Mouse (Mus musculus): ENCODE data around the gene Col24a1. TPM values are rescaled to one million over a fixed set of nuclear protein-coding genes. Genes with fewer than 3 reads are reported as not detected.
A peak's percentile ranks its signal among the peaks of the same experiment; 100 is the strongest.

Gene Col24a1
- polyA plus RNA-seq (2016; fragmentation: Nextera tagmentation; extraction: Ambion mirVana) = 0.39 and 0.77 TPM in 2 replicates

- Histone ChIP-seq H3K27ac (peak within 1 kb of the TSS; percentile 71), H3K27me3 (ENCODE audit: insufficient read depth, poor library complexity, severe bottlenecking) (peaks cover 9% of the 10 kb centered on the region), H3K9me3 (no peaks in the 10 kb centered on the region), H3K4me3 (peak within 1 kb of the TSS; percentile 57), H3K4me1 (replicated peaks) (peaks cover 16% of the 10 kb centered on the region), H3K36me3 (no peaks in the 10 kb centered on the region)
- WGBS = 1% methylated on average over 22 of the region's 22 CpGs
- DNase-seq (ENCODE audit: low spot score) = peak; percentile 65
Observed at GRCm38 (mm10) chr3:145292337-145293134, at the start of gene Col24a1. TSS of gene Col24a1 (plus strand) at chr3:145292472.

GRCm38 (mm10) chr3:145248040-145248439 is 44.2 kb upstream of the Col24a1 start:
- no peaks in the 10 kb centered on the region for H3K27me3 ChIP-seq (ENCODE audit: insufficient read depth, poor library complexity, severe bottlenecking)
- no peaks in the 10 kb centered on the region for H3K36me3 ChIP-seq
- 89% methylated on average over 2 of the region's 2 CpGs for WGBS
- H3K27ac ChIP-seq = no peak overlapping the region
- DNase-seq (ENCODE audit: low spot score) = no peak
- H3K4me1 ChIP-seq (replicated peaks) = no peaks in the 10 kb centered on the region
- no peak overlapping the region for H3K4me3 ChIP-seq
- no peaks in the 10 kb centered on the region for H3K9me3 ChIP-seq

GRCm38 (mm10) chr3:145253066-145253465 is 39.2 kb upstream of the Col24a1 start:
- Histone ChIP-seq H3K27ac (no peak overlapping the region), H3K36me3 (no peaks in the 10 kb centered on the region), H3K4me3 (no peak overlapping the region), H3K9me3 (no peaks in the 10 kb centered on the region), H3K4me1 (replicated peaks) (no peaks in the 10 kb centered on the region), H3K27me3 (ENCODE audit: insufficient read depth, poor library complexity, severe bottlenecking) (no peaks in the 10 kb centered on the region)
- 92% methylated on average over 5 of the region's 5 CpGs for WGBS
- no peak for DNase-seq (ENCODE audit: low spot score)

- H3K4me1 ChIP-seq (replicated peaks) = no peaks in the 10 kb centered on the region
- H3K4me3 ChIP-seq = no peak overlapping the region
- WGBS = 83% methylated on average over 3 of the region's 3 CpGs
- no peaks in the 10 kb centered on the region for H3K9me3 ChIP-seq
- H3K36me3 ChIP-seq = no peaks in the 10 kb centered on the region
- no peak for DNase-seq (ENCODE audit: low spot score)
- no peaks in the 10 kb centered on the region for H3K27me3 ChIP-seq (ENCODE audit: insufficient read depth, poor library complexity, severe bottlenecking)
- H3K27ac ChIP-seq = no peak overlapping the region
Observed at GRCm38 (mm10) chr3:145254764-145255396, 37.4 kb upstream of the Col24a1 start.

- no peak overlapping the region for H3K4me3 ChIP-seq
- DNase-seq (ENCODE audit: low spot score) = no peak
- no peaks in the 10 kb centered on the region for H3K9me3 ChIP-seq
- 89% methylated on average over 7 of the region's 7 CpGs for WGBS
- no peaks in the 10 kb centered on the region for H3K27me3 ChIP-seq (ENCODE audit: insufficient read depth, poor library complexity, severe bottlenecking)
- no peaks in the 10 kb centered on the region for H3K4me1 ChIP-seq (replicated peaks)
- no peak overlapping the region for H3K27ac ChIP-seq
- H3K36me3 ChIP-seq = no peaks in the 10 kb centered on the region
Observed at GRCm38 (mm10) chr3:145256647-145257046, 35.6 kb upstream of the Col24a1 start.

- Histone ChIP-seq H3K27me3 (ENCODE audit: insufficient read depth, poor library complexity, severe bottlenecking) (no peaks in the 10 kb centered on the region), H3K4me1 (replicated peaks) (no peaks in the 10 kb centered on the region), H3K27ac (no peak overlapping the region), H3K36me3 (no peaks in the 10 kb centered on the region), H3K4me3 (no peak overlapping the region), H3K9me3 (no peaks in the 10 kb centered on the region)
- WGBS = 90% methylated on average over 6 of the region's 6 CpGs
- DNase-seq (ENCODE audit: low spot score) = no peak
Observed at GRCm38 (mm10) chr3:145259678-145260077, 32.6 kb upstream of the Col24a1 start.

- DNase-seq (ENCODE audit: low spot score) = no peak
- Histone ChIP-seq H3K27ac (no peak overlapping the region), H3K36me3 (no peaks in the 10 kb centered on the region), H3K4me3 (no peak overlapping the region), H3K9me3 (no peaks in the 10 kb centered on the region), H3K27me3 (ENCODE audit: insufficient read depth, poor library complexity, severe bottlenecking) (no peaks in the 10 kb centered on the region), H3K4me1 (replicated peaks) (no peaks in the 10 kb centered on the region)
- 71% methylated on average over 4 of the region's 4 CpGs for WGBS
Observed at GRCm38 (mm10) chr3:145263131-145263530, 29.1 kb upstream of the Col24a1 start.

GRCm38 (mm10) chr3:145268066-145268465 is 24.2 kb upstream of the Col24a1 start:
- Histone ChIP-seq H3K9me3 (no peaks in the 10 kb centered on the region), H3K36me3 (no peaks in the 10 kb centered on the region), H3K4me1 (replicated peaks) (no peaks in the 10 kb centered on the region), H3K27ac (no peak overlapping the region), H3K27me3 (ENCODE audit: insufficient read depth, poor library complexity, severe bottlenecking) (no peaks in the 10 kb centered on the region), H3K4me3 (no peak overlapping the region)
- no peak for DNase-seq (ENCODE audit: low spot score)
- 88% methylated on average over 7 of the region's 7 CpGs for WGBS

GRCm38 (mm10) chr3:145274191-145274590 is 18.1 kb upstream of the Col24a1 start:
- no peaks in the 10 kb centered on the region for H3K4me1 ChIP-seq (replicated peaks)
- H3K4me3 ChIP-seq = no peak overlapping the region
- WGBS = 88% methylated on average over 6 of the region's 6 CpGs
- H3K9me3 ChIP-seq = no peaks in the 10 kb centered on the region
- DNase-seq (ENCODE audit: low spot score) = no peak
- no peak overlapping the region for H3K27ac ChIP-seq
- H3K27me3 ChIP-seq (ENCODE audit: insufficient read depth, poor library complexity, severe bottlenecking) = no peaks in the 10 kb centered on the region
- no peaks in the 10 kb centered on the region for H3K36me3 ChIP-seq

- H3K36me3 ChIP-seq = no peaks in the 10 kb centered on the region
- peak overlapping the region; percentile 71 for H3K27ac ChIP-seq
- no peaks in the 10 kb centered on the region for H3K9me3 ChIP-seq
- peaks cover 9% of the 10 kb centered on the region for H3K27me3 ChIP-seq (ENCODE audit: insufficient read depth, poor library complexity, severe bottlenecking)
- peak overlapping the region; percentile 57 for H3K4me3 ChIP-seq
- DNase-seq (ENCODE audit: low spot score) = peak; percentile 26
- 2% methylated on average over 9 of the region's 9 CpGs for WGBS
- peaks cover 16% of the 10 kb centered on the region for H3K4me1 ChIP-seq (replicated peaks)
Observed at GRCm38 (mm10) chr3:145293207-145293606, 935 bp downstream of the Col24a1 start.

GRCm38 (mm10) chr3:145293623-145294307 is 1.5 kb downstream of the Col24a1 start:
- DNase-seq (ENCODE audit: low spot score) = no peak
- peaks cover 9% of the 10 kb centered on the region for H3K27me3 ChIP-seq (ENCODE audit: insufficient read depth, poor library complexity, severe bottlenecking)
- no peaks in the 10 kb centered on the region for H3K9me3 ChIP-seq
- peak overlapping the region; percentile 71; the same call in 1 of the 2 replicates for H3K27ac ChIP-seq
- WGBS = 71% methylated on average over 12 of the region's 12 CpGs
- H3K4me3 ChIP-seq = peak overlapping the region; percentile 57
- H3K36me3 ChIP-seq = no peaks in the 10 kb centered on the region
- H3K4me1 ChIP-seq (replicated peaks) = peaks cover 16% of the 10 kb centered on the region

- Histone ChIP-seq H3K27me3 (ENCODE audit: insufficient read depth, poor library complexity, severe bottlenecking) (no peaks in the 10 kb centered on the region), H3K4me3 (no peak overlapping the region), H3K9me3 (no peaks in the 10 kb centered on the region), H3K27ac (no peak overlapping the region), H3K4me1 (replicated peaks) (no peaks in the 10 kb centered on the region), H3K36me3 (no peaks in the 10 kb centered on the region)
- 85% methylated on average over 5 of the region's 5 CpGs for WGBS
- DNase-seq (ENCODE audit: low spot score) = no peak
Observed at GRCm38 (mm10) chr3:145299980-145300591, 7.8 kb downstream of the Col24a1 start.
